Mouse (Mus musculus) left cerebral cortex, postnatal 36 days (tissue): ENCODE data around the gene Arhgap28. TPM values are rescaled to one million over a fixed set of nuclear protein-coding genes. Genes with fewer than 3 reads are reported as not detected.

Experiments
- DNase-seq, 2 experiments: peaks; one replicate each; pipeline ENCODE4 v3.0.0; 2021 to 2022; ENCODE audit warnings: low spot score in 2 of 2, mixed read lengths in 1 of 2
- intact Hi-C: fragments of 180-260 bp; cut with DNase I; formaldehyde crosslinking; loops from one replicate; pipeline ENCODE4 v1.15.1; 2025
- total RNA-seq, 2 experiments: library from RNA; stranded (reverse); gene quantifications; 2 replicates each; pipeline ENCODE4 v1.2.3; 2021

Gene Arhgap28
- total RNA-seq, 2 experiments from 2014 or later: 0.43 to 0.44 TPM

- no peak for DNase-seq
- intact Hi-C loops: no loop called here
Observed at GRCm38 (mm10) chr17:67994861-67995260, 9.1 kb downstream of the Arhgap28 start.

- intact Hi-C loops: no loop called here
- no peak for DNase-seq
Observed at GRCm38 (mm10) chr17:67993371-67994045, 10.4 kb downstream of the Arhgap28 start.

- intact Hi-C loops: no loop called here
- no peak for DNase-seq
Observed at GRCm38 (mm10) chr17:67989716-67990115, 14.2 kb downstream of the Arhgap28 start.

- intact Hi-C loops: no loop called here
- no peak for DNase-seq
Observed at GRCm38 (mm10) chr17:67988920-67989621, 14.8 kb downstream of the Arhgap28 start.

- no peak for DNase-seq
- intact Hi-C loops: no loop called here
Observed at GRCm38 (mm10) chr17:67985532-67985931, 18.4 kb downstream of the Arhgap28 start.

- intact Hi-C loops: no loop called here
- no peak for DNase-seq
Observed at GRCm38 (mm10) chr17:67980573-67980972, 23.3 kb downstream of the Arhgap28 start.

GRCm38 (mm10) chr17:67979248-67979647, 24.7 kb downstream of the Arhgap28 start:
- intact Hi-C loops: no loop called here
- DNase-seq: no peak

GRCm38 (mm10) chr17:67978786-67979185, 25.1 kb downstream of the Arhgap28 start:
- DNase-seq: no peak
- intact Hi-C loops: no loop called here

- intact Hi-C loops: no loop called here
- no peak for DNase-seq
Observed at GRCm38 (mm10) chr17:67976465-67976864, 27.5 kb downstream of the Arhgap28 start.

GRCm38 (mm10) chr17:67976027-67976426, 27.9 kb downstream of the Arhgap28 start:
- intact Hi-C loops: no loop called here

GRCm38 (mm10) chr17:67974679-67975078, 29.2 kb downstream of the Arhgap28 start:
- intact Hi-C loops: no loop called here
- no peak for DNase-seq

More at GRCm38 (mm10) chr17:67976027-67976426, 27.9 kb downstream of the Arhgap28 start:
- DNase-seq: no peak

GRCm38 (mm10) chr17:67966853-67967540, 36.9 kb downstream of the Arhgap28 start:
- intact Hi-C loops: no loop called here

GRCm38 (mm10) chr17:67962858-67963257, 41.1 kb downstream of the Arhgap28 start:
- intact Hi-C loops: no loop called here

More at GRCm38 (mm10) chr17:67966853-67967540, 36.9 kb downstream of the Arhgap28 start:
- no peak for DNase-seq

GRCm38 (mm10) chr17:67962020-67962419, 41.9 kb downstream of the Arhgap28 start:
- DNase-seq: peak; percentile 9 to 28
- intact Hi-C loops: no loop called here

More at GRCm38 (mm10) chr17:67962858-67963257, 41.1 kb downstream of the Arhgap28 start:
- DNase-seq: no peak

GRCm38 (mm10) chr17:67958909-67959308, 45.0 kb downstream of the Arhgap28 start:
- intact Hi-C loops: no loop called here
- no peak for DNase-seq

- intact Hi-C loops: no loop called here
- DNase-seq: no peak
Observed at GRCm38 (mm10) chr17:67957603-67958002, 46.3 kb downstream of the Arhgap28 start.

GRCm38 (mm10) chr17:67955876-67956690, 47.8 kb downstream of the Arhgap28 start:
- intact Hi-C loops: no loop called here
- DNase-seq: no peak

- DNase-seq: no peak
- intact Hi-C loops: no loop called here
Observed at GRCm38 (mm10) chr17:67954961-67955360, 49.0 kb downstream of the Arhgap28 start.

GRCm38 (mm10) chr17:67950523-67951213, 53.3 kb downstream of the Arhgap28 start:
- DNase-seq: no peak
- intact Hi-C loops: no loop called here
